24 mouse cellular contexts compared by ENCODE assay signal in the genomic region with DNA sequence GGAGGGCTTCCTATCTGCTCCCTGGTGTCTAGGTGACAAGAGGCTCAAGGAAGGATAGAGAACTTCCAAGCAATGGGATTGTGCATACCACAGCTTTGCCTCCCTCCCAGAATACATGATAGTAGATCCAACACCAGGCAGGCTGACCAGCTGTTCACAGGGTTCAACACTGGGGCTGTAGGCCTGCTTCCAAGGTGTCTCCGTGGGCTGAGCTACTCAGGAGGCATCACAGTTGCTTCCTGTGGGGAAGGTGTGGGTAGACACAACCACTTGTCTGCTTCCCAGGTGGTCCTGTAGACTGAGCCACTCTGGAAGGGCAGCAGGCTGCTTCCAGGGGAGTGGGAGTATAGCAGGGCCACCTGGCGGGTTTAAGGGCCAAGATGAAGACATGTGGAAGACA. TPM values are rescaled to one million over a fixed set of nuclear protein-coding genes. Genes with fewer than 3 reads are reported as not detected.
A peak's percentile ranks its signal among the peaks of the same experiment; 100 is the strongest.
DNase-seq lines count a peak whose midpoint lies in the region; ATAC-seq and TF ChIP-seq lines count a peak whose summit lies in the region.
"Had no signal": no experiment of that assay in that cellular context is flagged by ENCODE, and none has a peak within 500 bp of the region (broad histone marks: within the 10 kb centered on the region; RNA-seq: fewer than 3 reads in every experiment).

No protein-coding gene starts in this region.

- no peak for TF ChIP-seq CTCF in liver, postnatal 0 days (IDR thresholded peaks at IDR 0.05; ENCODE audit: low read depth)

- H3K4me1 ChIP-seq in embryonic facial prominence, embryonic 14.5 days (ENCODE audit: control insufficient read depth, insufficient read depth, low read length) = no peaks in the 10 kb centered on the region
- H3K4me1 ChIP-seq in embryonic facial prominence, embryonic 10.5 days = no peaks in the 10 kb centered on the region
- peaks cover 28% of the 10 kb centered on the region for H3K4me1 ChIP-seq in liver, embryonic 13.5 days (replicated peaks)
- peaks cover 6% of the 10 kb centered on the region; the same call in 1 of the 2 replicates for H3K4me1 ChIP-seq in liver, postnatal 0 days (ENCODE audit: insufficient read depth)
- H3K4me1 ChIP-seq: forebrain, embryonic 10.5 days; forebrain, embryonic 13.5 days; heart, embryonic 10.5 days had no signal

- WGBS in embryonic facial prominence, embryonic 14.5 days = 52% methylated on average over 2 of the region's 2 CpGs
- WGBS in embryonic facial prominence, embryonic 10.5 days = 76% methylated on average over 2 of the region's 2 CpGs
- 62% methylated on average over 2 of the region's 2 CpGs for WGBS in liver, embryonic 13.5 days (ENCODE audit: insufficient replicate concordance)
- 76% methylated on average over 2 of the region's 2 CpGs for WGBS in liver, postnatal 0 days (ENCODE audit: insufficient replicate concordance)

- no peak for DNase-seq in embryonic facial prominence, embryonic 14.5 days (ENCODE audit: low spot score)
- DNase-seq in embryonic facial prominence, embryonic 10.5 days (ENCODE audit: low spot score) = no peak
- DNase-seq in left cerebral cortex, postnatal 4 days = peak; percentile 39
- DNase-seq in left cerebral cortex, adult 9 months (ENCODE audit: low spot score in 2 of 2) = no peak
- no peak for DNase-seq in liver, embryonic 13.5 days
- DNase-seq in liver, postnatal 0 days = no peak
- DNase-seq in MN1 (ENCODE audit: low spot score) = no peak
- DNase-seq: adrenal gland, adult 2 months; adrenal gland, postnatal 14 days; cerebellum, adult 11 months; cerebellum, adult 2 months; cerebellum, adult 9-11 months; cerebellum, postnatal 25 days; gastrocnemius, postnatal 10 days; gastrocnemius, postnatal 36 days; heart, adult 2 months had no signal

- no peak overlapping the region for H3K4me3 ChIP-seq in embryonic facial prominence, embryonic 14.5 days (ENCODE audit: low read depth, low read length)
- H3K4me3 ChIP-seq in embryonic facial prominence, embryonic 10.5 days = no peak overlapping the region
- no peak overlapping the region for H3K4me3 ChIP-seq in liver, embryonic 13.5 days (replicated peaks)
- no peak overlapping the region for H3K4me3 ChIP-seq in liver, postnatal 0 days (ENCODE audit: low read depth, low read length)
- H3K4me3 ChIP-seq: embryonic facial prominence, embryonic 13.5 days; forebrain, embryonic 10.5 days; forebrain, embryonic 13.5 days; heart, adult 2 months; heart, embryonic 10.5 days; hindbrain, embryonic 12.5 days; hindbrain, embryonic 15.5 days had no signal

- no peak for TF ChIP-seq EP300 in liver, postnatal 0 days (IDR thresholded peaks at IDR 0.05; ENCODE audit: low read depth)

- no peaks in the 10 kb centered on the region for H3K27me3 ChIP-seq in embryonic facial prominence, embryonic 14.5 days (replicated peaks; ENCODE audit: control insufficient read depth, insufficient read depth, low read length)
- H3K27me3 ChIP-seq in embryonic facial prominence, embryonic 10.5 days (replicated peaks; ENCODE audit: low read depth, poor library complexity, severe bottlenecking) = no peaks in the 10 kb centered on the region
- H3K27me3 ChIP-seq in liver, embryonic 13.5 days = no peaks in the 10 kb centered on the region
- H3K27me3 ChIP-seq in liver, postnatal 0 days (ENCODE audit: insufficient read depth, low read length) = no peaks in the 10 kb centered on the region
- H3K27me3 ChIP-seq: embryonic facial prominence, embryonic 13.5 days; forebrain, embryonic 13.5 days; hindbrain, embryonic 12.5 days; hindbrain, embryonic 15.5 days; Patski had no signal

- no peak overlapping the region for H3K4me2 ChIP-seq in embryonic facial prominence, embryonic 14.5 days (ENCODE audit: low read depth, low read length)
- no peak overlapping the region for H3K4me2 ChIP-seq in liver, embryonic 13.5 days
- H3K4me2 ChIP-seq in liver, postnatal 0 days (ENCODE audit: low read depth, low read length) = no peak overlapping the region
- H3K4me2 ChIP-seq: embryonic facial prominence, embryonic 13.5 days; forebrain, embryonic 13.5 days; hindbrain, embryonic 12.5 days; hindbrain, embryonic 15.5 days had no signal

- 0 out of 2 replicates have a peak, but pooled peaks have one; percentile 26 for ATAC-seq in embryonic facial prominence, embryonic 14.5 days (ENCODE audit: low read depth)
- no peak for ATAC-seq in liver, embryonic 13.5 days (ENCODE audit: low read depth)
- ATAC-seq in liver, postnatal 0 days = no peak
- ATAC-seq: forebrain, embryonic 13.5 days; forebrain, embryonic 16.5 days; Patski had no signal

- intact Hi-C loops in left cerebral cortex, postnatal 4 days (cut with DNase I) = no loop called here

- H3K36me3 ChIP-seq in embryonic facial prominence, embryonic 14.5 days (ENCODE audit: control insufficient read depth, insufficient read depth, low read length) = peaks cover 36% of the 10 kb centered on the region
- peaks cover 72% of the 10 kb centered on the region for H3K36me3 ChIP-seq in embryonic facial prominence, embryonic 10.5 days (replicated peaks)
- H3K36me3 ChIP-seq in liver, embryonic 13.5 days = peaks cover 84% of the 10 kb centered on the region
- H3K36me3 ChIP-seq in liver, postnatal 0 days (replicated peaks; ENCODE audit: insufficient read depth, low read length) = peaks cover 18% of the 10 kb centered on the region

- H3K9ac ChIP-seq in embryonic facial prominence, embryonic 14.5 days (ENCODE audit: low read depth, low read length) = no peak overlapping the region
- no peak overlapping the region for H3K9ac ChIP-seq in liver, embryonic 13.5 days
- H3K9ac ChIP-seq in liver, postnatal 0 days (replicated peaks) = no peak overlapping the region
- H3K9ac ChIP-seq: embryonic facial prominence, embryonic 13.5 days; forebrain, embryonic 13.5 days; hindbrain, embryonic 12.5 days; hindbrain, embryonic 15.5 days had no signal

- H3K27ac ChIP-seq in embryonic facial prominence, embryonic 14.5 days (replicated peaks; ENCODE audit: low read depth, low read length) = no peak overlapping the region
- H3K27ac ChIP-seq in embryonic facial prominence, embryonic 10.5 days (replicated peaks) = no peak overlapping the region
- peak overlapping the region; percentile 21 for H3K27ac ChIP-seq in liver, embryonic 13.5 days
- H3K27ac ChIP-seq in liver, postnatal 0 days (ENCODE audit: low read depth) = no peak overlapping the region
- H3K27ac ChIP-seq: embryonic facial prominence, embryonic 13.5 days; forebrain, embryonic 10.5 days; forebrain, embryonic 13.5 days; heart, adult 2 months; heart, embryonic 10.5 days; hindbrain, embryonic 12.5 days; hindbrain, embryonic 15.5 days had no signal

- H3K9me3 ChIP-seq in embryonic facial prominence, embryonic 14.5 days (ENCODE audit: control insufficient read depth, low read length) = no peaks in the 10 kb centered on the region
- H3K9me3 ChIP-seq in embryonic facial prominence, embryonic 10.5 days = no peaks in the 10 kb centered on the region
- no peaks in the 10 kb centered on the region for H3K9me3 ChIP-seq in liver, embryonic 13.5 days (replicated peaks)
- H3K9me3 ChIP-seq in liver, postnatal 0 days (ENCODE audit: low read length) = no peaks in the 10 kb centered on the region
- H3K9me3 ChIP-seq: embryonic facial prominence, embryonic 13.5 days; forebrain, embryonic 10.5 days; forebrain, embryonic 13.5 days; heart, embryonic 10.5 days; hindbrain, embryonic 12.5 days; hindbrain, embryonic 15.5 days had no signal

RNA-seq across cellular contexts. Expression of gene Agpat4, which starts 35.8 kb away (rescaled TPM):
- 19.6 and 23.2 TPM in 2 replicates for polyA plus RNA-seq in embryonic facial prominence, embryonic 14.5 days (2014; fragmentation: Nextera tagmentation; extraction: Ambion mirVana)
- polyA plus RNA-seq in embryonic facial prominence, embryonic 10.5 days (2016; fragmentation: Nextera tagmentation; extraction: Ambion mirVana) = 39.4 and 41.3 TPM in 2 replicates
- 10 to 100 TPM; 52.7 to 58.4 TPM for total RNA-seq in left cerebral cortex, postnatal 4 days (2021)
- polyA plus RNA-seq in liver, embryonic 13.5 days (2015; fragmentation: Nextera tagmentation; extraction: Ambion mirVana) = 27.3 and 28.7 TPM in 2 replicates
- 9.3 and 10.2 TPM in 2 replicates for polyA plus RNA-seq in liver, postnatal 0 days (2015; fragmentation: Nextera tagmentation; extraction: Ambion mirVana)
